Mouse (Mus musculus): ENCODE measurements around the gene Elane. TPM values are rescaled to one million over a fixed set of nuclear protein-coding genes. Genes with fewer than 3 reads are reported as not detected.
A peak's percentile ranks its signal among the peaks of the same experiment; 100 is the strongest.

Elane gene
- total RNA-seq, 2 experiments from 2014 or later = 0.23 TPM; not detected in 1

DNA sequence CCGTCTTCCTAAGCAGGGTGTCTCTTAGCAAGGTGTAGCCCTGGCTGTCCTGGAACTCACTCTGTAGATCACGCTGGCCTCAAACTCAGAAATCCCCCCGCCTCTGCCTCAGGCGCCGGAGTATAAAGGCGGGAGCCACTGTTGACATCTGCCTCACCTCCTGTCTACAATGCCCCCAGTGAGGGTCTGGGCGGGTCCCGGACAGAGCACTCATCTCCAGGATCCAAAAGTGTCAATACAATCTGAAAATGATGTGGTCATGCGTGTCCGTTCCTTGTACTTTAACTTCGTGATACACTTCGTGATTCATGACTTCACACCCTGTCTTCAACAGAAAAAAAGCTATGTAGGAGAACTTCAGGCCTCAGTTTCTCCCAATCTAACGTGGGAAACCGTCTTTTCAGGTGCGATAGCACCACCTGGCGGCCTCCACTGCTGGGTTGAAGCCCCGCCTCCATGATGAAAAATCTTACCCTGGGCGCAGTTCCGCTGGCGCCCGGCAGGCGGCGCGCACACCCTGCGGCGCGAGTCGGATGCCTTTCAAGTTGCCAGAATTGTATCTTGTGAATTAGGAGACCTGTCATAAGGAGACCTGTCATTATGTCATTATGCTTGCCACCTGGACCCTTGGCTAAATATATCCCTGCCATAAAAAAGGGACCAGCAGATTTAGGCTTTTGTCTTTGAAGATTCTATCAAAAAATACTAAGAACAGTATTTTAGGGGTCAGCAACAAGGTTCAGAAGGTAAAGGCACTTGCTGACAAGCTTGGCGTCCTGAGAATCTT lies 39.1 kb downstream of the Elane start:
- ATAC-seq (replicated peaks; ENCODE audit: low FRiP score, low TSS enrichment, poor library complexity, severe bottlenecking) = peak; percentile 39; the same call in 1 of the 2 replicates

DNA sequence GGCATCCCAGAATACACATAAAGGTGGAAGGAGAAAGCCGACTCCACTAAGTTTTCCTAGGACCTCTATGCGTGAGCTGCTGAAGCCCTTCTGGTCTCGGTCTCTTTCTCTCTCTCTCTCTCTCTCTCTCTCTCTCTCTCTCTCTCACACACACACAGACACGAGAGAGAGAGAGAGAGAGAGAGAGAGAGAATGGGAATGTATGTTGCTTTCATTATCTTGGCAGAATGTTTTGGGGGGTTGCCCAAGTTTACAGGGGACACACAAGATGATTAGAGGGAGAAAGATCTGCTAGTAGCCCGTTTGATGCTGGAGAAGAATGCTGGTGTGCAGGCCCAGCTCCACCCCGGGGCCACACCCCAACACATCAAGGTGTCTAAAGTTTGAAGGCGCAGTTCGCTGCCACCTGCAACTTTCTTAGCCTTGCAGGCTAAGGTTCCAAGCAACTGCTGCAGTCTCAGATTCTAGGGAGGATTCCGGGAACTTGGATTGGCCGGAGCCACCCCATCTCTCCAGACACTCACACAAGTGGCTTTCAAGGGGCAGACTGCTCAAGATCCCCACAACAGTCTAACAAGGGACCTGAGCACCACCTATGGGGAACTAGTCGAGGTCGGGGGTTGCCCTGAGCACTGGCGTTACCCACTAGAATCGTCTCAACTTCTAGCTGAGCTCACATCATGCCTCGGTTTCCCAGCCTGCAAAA lies 39.9 kb downstream of the Elane start:
- peak; percentile 3; the same call in 1 of the 2 replicates for ATAC-seq (replicated peaks; ENCODE audit: low FRiP score, low TSS enrichment, poor library complexity, severe bottlenecking)

DNA sequence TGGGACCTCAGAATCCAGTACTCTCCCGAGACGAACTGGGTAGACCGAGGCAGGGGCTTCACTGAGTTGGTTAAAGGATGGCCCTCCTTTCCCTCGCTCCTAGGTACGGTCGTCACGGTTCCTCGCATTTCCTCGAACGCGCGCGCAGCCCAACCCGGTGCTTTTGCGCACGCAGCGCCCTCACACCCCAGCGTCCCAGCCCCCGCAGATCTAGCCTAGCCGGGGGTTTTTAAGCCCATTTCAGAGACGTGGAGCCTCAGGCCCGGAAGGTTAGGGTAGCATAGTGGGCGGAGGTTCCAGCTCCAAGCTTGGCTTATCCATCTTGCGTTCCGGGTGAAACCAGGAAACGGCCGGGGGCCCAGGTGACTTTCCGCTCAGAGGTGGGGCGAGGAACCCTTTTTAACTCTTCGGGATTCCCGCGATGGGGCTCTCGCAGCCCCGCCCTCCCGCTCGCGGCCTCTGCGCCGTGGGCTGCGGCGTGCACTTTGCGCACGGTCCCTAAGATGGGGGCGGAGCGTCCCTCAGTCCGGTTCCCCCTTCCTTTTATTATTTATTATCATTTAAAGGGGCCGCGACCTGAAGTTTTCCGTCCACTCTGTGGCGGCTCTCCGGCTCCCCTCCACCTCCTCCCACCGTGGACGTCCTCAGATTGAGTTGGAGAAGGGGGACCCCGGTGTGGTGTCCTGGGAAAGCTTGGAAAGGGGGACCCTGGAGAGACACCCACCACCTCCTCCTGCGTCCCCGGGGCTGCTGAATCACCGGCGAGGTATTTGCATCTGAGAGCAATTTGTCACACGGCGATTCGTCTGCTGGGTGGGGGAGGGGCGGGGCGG lies 40.7 kb downstream of the Elane start, which contains the start of gene Arid3a:
TSS of gene Arid3a (plus strand) at position 553 of the 833 bp plus-strand sequence.
- ATAC-seq (replicated peaks; ENCODE audit: low FRiP score, low TSS enrichment, poor library complexity, severe bottlenecking) = peak; percentile 70

DNA sequence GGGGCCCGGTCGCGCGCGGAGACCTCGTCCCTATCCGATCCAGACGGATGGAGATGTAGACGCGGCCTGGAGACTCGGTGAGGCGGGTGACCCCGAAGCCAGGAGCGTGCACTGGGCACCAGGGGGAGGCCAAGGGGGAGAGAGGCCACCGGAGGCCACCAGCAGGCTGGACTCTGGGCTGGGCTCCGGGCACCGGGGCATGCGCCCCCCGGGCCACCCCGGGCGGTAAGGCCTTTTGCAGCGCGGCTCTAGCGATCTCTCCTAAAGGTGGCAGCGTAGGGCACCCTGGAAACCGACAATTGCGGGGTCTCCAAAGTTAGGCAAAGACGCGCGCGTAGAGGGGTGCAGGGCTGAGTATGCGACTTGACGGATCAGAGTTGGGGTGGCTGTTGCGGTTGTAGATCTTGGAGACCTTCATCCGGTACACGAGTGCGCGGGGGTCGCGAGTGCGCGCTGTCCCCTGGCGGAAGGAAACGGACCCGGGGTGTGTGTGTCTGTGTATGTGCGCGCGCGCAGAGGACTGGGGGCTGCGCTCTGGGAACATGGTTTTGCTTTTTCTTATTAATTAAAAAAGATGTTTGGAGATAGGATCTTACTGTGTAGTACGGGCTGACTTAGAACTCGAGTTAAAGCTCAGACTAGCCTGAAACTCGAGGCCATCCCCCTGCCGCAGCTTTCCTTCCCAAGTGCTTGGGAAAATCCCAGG lies 41.4 kb downstream of the Elane start:
- ATAC-seq (replicated peaks; ENCODE audit: low FRiP score, low TSS enrichment, poor library complexity, severe bottlenecking) = 0 out of 2 replicates have a peak, but pooled peaks have one; percentile 1

DNA sequence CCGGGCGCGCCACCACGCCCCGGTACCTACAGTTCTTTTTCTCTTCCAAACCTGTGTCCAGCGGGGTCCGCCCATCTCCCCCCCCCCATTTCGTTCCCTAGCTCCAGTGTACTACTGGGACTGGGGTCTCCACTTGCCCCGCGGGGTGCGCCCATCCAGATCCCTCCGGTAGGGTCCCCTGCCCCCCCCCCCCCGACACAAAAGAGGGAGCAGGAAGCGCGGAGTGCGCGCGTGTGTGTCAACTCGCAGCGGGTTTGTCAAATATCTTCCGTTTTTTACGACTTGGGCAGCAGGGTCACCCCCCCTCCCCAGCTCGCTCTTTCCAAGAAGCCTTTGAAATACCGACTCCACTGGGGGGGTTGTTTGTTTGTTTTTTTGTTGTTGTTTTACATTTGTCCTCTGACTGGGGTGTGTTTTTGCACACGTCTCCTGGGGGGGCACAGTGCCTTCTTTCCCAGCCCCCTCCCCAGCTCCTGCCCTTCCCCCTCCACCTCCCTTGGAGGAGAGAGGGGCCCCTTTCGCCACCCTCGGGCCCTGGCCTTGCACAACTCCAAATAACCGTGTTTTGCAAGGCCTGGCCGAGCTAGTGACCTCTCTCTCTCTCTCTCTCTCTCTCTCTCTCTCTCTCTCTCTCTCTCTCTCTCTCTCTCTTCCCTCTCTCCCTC lies 42.1 kb downstream of the Elane start:
- ATAC-seq (replicated peaks; ENCODE audit: low FRiP score, low TSS enrichment, poor library complexity, severe bottlenecking) = no peak

DNA sequence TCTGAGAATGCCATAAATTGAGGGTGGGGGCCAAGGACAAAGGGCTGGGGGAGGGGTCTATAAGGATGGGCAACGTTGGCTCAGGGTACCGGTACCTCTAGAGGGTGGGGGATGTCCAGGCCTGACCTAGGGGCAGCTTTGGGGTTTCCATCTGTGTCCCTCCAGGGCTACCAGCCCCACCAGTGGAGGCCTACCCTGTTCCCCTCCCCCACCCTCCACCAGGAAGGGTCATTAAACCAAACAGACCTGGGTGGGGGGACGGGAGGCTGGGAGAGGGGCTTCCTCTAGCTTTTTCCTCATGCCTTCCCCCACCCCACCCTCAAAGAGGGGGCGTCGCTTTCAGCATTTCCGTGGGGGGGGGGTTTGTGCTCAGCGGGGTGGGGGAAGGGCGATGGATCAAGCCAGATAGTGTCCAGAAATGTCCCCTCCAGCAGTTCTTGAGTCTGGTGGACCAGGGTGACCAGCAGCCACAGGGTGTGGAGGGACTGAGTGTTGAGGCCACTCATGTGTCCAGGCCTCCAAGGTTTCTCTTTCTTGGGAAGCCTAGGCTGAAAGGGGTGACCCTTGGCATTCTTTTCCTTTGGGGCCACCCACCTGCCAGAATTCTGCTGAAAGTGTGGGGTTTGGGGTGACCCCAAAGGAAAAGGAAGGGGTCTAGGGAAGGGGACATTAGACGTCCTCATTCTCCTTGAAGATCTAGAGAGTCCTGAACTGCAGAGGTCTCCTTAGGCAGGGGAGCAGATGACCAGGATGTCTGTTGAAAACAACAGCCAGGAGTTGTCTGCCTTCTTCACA lies 43.1 kb downstream of the Elane start:
- ATAC-seq (replicated peaks; ENCODE audit: low FRiP score, low TSS enrichment, poor library complexity, severe bottlenecking) = no peak

DNA sequence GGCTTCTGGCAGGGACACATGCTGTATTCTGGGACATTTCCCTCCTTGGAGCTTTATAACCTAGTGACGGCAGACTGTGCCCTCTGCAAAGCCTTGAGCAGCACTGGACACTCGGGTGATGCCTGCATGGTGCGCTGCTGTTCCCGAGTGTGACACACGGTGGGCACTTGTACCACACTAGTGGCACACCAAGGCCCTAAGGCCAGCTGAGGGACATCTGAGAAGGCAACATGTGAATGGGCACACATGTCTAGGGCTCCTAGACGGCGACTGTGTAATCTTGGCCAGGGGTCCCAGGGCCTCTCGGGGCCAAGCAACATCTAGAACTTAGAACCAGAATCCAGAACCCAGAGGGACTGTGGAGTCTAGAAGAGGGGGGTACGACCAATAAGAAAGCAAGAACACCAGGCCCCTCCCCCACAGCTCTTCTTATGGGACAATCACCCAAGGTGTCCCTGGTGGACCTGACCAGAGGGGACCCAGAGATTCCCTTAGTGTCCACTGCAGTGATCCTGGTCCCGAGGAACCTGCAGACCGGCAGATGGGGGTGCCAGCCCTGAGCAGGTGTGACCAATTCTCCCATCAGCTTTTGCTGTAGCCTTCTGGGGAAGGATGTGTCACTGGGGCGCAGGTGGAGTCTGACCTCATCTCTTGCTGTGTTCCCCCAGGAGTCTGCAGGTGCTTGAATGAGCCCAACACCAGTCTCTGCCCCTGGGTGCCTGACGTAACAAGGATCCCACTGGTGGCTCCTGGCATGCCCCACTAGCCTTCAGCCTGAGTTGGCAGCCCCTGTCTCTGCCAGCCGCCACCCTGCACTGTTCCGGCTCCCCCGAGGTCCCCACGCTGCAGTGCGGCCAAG lies 44.1 kb downstream of the Elane start:
- no peak for ATAC-seq (replicated peaks; ENCODE audit: low FRiP score, low TSS enrichment, poor library complexity, severe bottlenecking)

DNA sequence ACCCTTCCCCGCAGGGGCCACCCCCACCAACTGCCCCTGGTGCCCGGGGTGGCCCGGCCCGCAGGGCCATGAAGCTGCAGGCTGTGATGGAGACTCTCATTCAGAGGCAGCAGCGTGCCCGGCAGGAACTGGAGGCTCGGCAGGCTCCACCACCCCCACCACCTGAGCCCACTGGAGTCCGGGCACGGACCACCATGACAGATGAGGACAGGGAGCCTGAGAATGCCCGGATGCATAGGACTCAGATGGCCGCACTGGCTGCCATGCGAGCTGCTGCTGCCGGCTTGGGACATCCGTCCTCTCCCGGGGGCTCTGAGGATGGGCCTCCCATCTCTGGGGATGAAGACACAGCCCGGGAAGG lies 44.8 kb downstream of the Elane start:
- ATAC-seq (replicated peaks; ENCODE audit: low FRiP score, low TSS enrichment, poor library complexity, severe bottlenecking) = no peak

DNA sequence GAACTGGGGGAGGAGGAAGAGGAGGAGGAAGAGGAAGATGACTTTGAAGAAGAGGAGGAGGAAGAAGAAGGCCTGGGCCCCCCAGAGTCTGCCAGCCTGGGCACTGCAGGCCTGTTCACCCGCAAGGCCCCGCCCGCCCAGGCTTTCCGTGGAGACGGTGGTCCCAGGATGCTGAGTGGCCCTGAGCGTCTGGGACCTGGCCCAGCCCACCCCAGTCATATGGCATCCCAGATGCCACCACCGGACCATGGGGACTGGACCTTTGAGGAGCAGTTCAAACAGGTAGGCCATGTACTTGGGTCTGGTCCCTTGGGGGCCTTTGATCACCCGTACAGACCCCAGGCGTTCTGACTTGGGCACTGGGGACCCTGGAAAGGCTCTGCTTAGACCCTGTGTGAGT lies 45.8 kb downstream of the Elane start:
- ATAC-seq (replicated peaks; ENCODE audit: low FRiP score, low TSS enrichment, poor library complexity, severe bottlenecking) = no peak

DNA sequence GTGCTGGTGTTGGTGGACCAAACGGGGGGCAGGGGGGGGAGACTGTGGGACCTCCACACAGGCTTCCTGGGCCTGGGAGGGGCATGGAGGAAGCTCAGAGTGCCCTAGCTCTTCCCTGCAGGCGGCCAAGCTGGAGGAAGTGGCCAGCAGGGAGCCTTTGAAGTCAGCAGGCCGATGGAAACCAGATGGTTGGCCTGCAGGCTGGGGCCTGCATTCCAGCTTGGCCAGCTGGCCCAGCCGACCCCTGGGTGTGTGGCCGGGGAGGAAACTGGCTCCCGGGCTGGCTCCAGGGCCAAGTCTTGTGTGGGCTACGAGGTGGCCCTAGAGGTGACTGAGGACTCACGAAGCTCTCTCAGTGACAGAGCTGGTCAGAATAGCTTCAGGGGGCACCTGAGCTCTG lies 46.7 kb downstream of the Elane start:
- ATAC-seq (replicated peaks; ENCODE audit: low FRiP score, low TSS enrichment, poor library complexity, severe bottlenecking) = no peak

DNA sequence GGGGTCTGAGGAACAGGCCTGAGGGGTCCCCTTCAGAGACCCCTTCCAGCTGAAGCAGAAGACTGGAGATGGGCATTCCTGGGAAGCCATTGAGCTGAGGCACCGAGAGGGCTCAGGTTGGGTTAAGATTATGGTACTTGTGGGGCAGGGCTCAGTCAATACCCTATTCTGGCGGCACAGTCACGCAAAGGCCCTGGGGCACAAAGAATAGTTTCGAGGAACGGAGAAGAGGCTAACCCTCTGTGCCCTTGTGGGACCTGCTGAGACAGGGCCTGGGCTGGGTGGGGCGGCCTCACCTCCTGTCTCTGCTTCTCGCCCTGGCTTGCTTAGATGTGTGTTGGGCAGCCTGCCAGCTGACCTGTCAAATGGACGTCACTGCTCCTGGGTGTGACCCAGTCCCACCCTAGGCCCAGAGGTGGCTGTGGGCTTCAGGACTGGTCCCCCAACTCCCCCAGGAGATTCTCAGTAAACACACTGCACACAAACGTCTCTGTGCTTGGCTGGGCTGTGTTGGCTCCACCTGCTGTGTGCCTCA lies 47.2 kb downstream of the Elane start:
- no peak for ATAC-seq (replicated peaks; ENCODE audit: low FRiP score, low TSS enrichment, poor library complexity, severe bottlenecking)

DNA sequence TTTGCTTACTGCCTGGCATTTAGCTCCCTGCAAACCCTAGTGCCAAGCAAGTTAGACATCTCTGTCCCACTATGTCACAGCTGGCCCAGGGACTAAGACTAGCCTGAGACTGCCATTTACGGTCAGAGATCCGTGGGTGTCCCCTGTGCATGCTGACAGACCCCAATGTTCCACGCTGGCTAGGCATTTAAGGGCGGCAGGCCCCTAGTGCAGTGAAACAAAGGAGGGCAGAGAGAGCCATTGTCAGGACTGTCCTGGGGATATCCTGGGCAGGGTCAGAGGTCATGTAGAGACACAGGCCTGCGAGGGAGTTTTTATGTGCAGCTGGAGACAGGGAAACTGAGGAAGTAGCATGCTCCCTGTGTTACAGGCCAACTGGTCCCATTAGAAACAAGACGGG lies 47.8 kb downstream of the Elane start:
- no peak for ATAC-seq (replicated peaks; ENCODE audit: low FRiP score, low TSS enrichment, poor library complexity, severe bottlenecking)

DNA sequence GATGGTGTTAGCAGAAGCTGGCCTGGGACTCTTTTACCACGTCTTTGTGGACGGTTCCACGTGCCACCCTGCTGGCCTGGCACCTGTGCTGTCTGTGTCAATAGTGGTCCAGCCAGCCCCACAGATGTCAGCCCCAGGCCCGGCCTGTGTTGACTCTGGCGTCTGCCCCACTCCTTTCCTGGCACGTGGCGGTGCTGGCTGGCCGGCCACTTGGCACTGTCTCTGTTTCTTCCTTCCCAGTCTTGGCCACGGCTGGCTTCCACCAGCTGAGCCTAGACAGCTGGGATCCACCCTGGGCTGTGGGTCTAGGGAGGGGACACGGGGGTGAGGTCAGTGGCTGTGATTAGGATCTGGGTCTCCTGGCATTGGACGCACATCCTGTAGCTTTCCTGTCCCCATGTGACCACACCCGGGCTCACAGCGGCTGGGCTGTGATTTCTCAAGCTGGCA lies 48.2 kb downstream of the Elane start:
- ATAC-seq (replicated peaks; ENCODE audit: low FRiP score, low TSS enrichment, poor library complexity, severe bottlenecking) = no peak

DNA sequence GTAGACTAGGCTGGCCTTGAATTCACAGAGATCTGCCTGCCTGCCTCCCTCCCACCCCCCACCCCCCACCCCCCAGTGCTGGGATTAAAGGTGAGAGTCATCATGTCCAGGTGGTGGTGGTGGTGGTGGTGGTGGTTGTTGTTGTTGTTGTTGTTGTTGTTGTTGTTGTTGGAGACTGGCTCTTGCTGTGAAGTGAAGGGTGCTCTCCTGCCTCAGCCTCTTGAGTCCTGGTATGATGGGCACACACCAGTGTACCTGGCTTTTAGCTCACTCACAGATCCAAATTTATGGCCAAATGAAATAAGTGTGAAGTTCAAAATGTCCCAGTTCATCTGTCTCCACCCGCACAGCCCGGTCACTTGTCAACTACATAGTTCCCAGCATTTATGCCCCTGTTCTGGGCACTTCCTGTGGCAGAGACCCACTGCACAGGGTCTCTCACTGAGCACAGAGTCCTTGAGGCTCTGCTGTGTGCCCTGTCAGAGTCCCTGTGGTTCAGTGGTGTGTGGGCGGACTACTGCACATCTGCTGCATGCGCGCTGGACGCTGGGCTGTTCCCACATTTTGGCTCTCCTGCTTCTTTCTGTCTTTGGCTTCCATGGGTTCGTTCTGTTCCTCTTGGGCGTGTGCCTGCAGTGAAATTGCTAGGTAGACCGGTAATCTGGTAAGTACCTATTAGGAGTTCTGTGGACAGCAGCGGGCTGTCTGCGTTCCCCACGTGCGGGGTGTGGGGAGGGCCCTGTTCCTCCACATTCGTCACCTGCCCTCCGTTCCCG lies 48.9 kb downstream of the Elane start:
- ATAC-seq (replicated peaks; ENCODE audit: low FRiP score, low TSS enrichment, poor library complexity, severe bottlenecking) = no peak

DNA sequence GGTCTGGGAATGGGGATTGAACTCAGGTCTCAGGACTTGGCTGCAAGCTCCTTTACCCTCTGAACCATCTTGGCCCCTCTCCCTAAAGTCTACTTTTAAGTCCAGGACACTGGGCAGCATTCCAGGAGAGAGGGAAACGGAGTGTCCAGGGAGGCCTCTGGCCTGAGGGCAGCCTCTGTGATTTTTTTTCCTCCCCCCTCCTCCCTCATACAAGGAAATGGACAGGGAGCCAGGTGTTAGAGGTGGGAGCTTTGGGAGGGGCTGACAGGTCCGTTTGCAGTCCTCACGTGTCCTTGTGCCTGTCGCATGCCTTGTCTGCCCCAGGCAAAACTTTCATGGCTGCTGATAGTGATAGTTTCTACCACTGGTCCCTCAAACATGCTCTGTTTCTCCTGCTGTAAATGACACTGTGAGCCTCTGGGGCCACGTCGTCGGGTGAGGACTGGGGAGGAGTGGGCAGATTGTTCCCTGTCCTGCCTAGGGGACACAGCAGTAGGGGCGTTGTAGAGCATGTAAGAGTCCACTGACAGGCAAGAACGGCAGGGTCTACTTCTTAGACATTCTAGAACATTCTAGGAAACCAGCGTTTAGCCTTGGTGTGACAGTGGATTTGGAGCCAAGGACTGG lies 50.4 kb downstream of the Elane start:
- 0 out of 2 replicates have a peak, but pooled peaks have one; percentile 4 for ATAC-seq (replicated peaks; ENCODE audit: low FRiP score, low TSS enrichment, poor library complexity, severe bottlenecking)

All from megakaryocyte-erythroid progenitor cell, adult 5-6 weeks (primary cell).